Mouse (Mus musculus) urinary bladder, postnatal 36 days (tissue): ENCODE results near the gene Caln1.
A peak's percentile ranks its signal among the peaks of the same experiment; 100 is the strongest.

Experiments used
- DNase-seq, 2 experiments: peaks; one replicate each; pipeline ENCODE4 v3.0.0; 2022; ENCODE audit warnings: low spot score in 2 of 2, mixed read lengths in 1 of 2

Gene Caln1

GRCm38 (mm10) chr5:130394386-130394785 lies 25.1 kb downstream of the Caln1 start:
- no peak for DNase-seq

- no peak for DNase-seq
Measured at GRCm38 (mm10) chr5:130395142-130395541, 25.9 kb downstream of the Caln1 start.

- DNase-seq, result no peak
Measured at GRCm38 (mm10) chr5:130400136-130400917, 31.1 kb downstream of the Caln1 start.

- peak; percentile 7 to 15 for DNase-seq
Measured at GRCm38 (mm10) chr5:130405201-130405600, 35.9 kb downstream of the Caln1 start.

- no peak for DNase-seq
Measured at GRCm38 (mm10) chr5:130409706-130410105, 40.5 kb downstream of the Caln1 start.

- no peak for DNase-seq
Measured at GRCm38 (mm10) chr5:130411516-130411915, 42.3 kb downstream of the Caln1 start.

GRCm38 (mm10) chr5:130447438-130447837 lies 78.2 kb downstream of the Caln1 start:
- no peak for DNase-seq

- DNase-seq, result no peak
Measured at GRCm38 (mm10) chr5:130448491-130448890, 79.2 kb downstream of the Caln1 start.

- no peak for DNase-seq
Measured at GRCm38 (mm10) chr5:130448931-130449856, 79.9 kb downstream of the Caln1 start.

GRCm38 (mm10) chr5:130450031-130450541 lies 80.8 kb downstream of the Caln1 start:
- DNase-seq, result no peak

GRCm38 (mm10) chr5:130458076-130458475 lies 88.8 kb downstream of the Caln1 start:
- no peak for DNase-seq

- DNase-seq, result no peak
Measured at GRCm38 (mm10) chr5:130472209-130472608, 103.0 kb downstream of the Caln1 start.

GRCm38 (mm10) chr5:130474876-130475275 lies 105.6 kb downstream of the Caln1 start:
- DNase-seq, result no peak

GRCm38 (mm10) chr5:130476741-130477140 lies 107.5 kb downstream of the Caln1 start:
- DNase-seq, result no peak

- no peak for DNase-seq
Measured at GRCm38 (mm10) chr5:130480290-130480689, 111.0 kb downstream of the Caln1 start.

GRCm38 (mm10) chr5:130491471-130491870 lies 122.2 kb downstream of the Caln1 start:
- DNase-seq, result no peak

- no peak for DNase-seq
Measured at GRCm38 (mm10) chr5:130492305-130492704, 123.0 kb downstream of the Caln1 start.

GRCm38 (mm10) chr5:130502541-130502940 lies 133.3 kb downstream of the Caln1 start:
- DNase-seq, result no peak

GRCm38 (mm10) chr5:130504891-130505290 lies 135.6 kb downstream of the Caln1 start:
- DNase-seq, result no peak

GRCm38 (mm10) chr5:130510516-130510915 lies 141.3 kb downstream of the Caln1 start:
- no peak for DNase-seq

GRCm38 (mm10) chr5:130515395-130515794 lies 146.1 kb downstream of the Caln1 start:
- no peak for DNase-seq

- no peak for DNase-seq
Measured at GRCm38 (mm10) chr5:130520527-130520926, 151.3 kb downstream of the Caln1 start.
